Mouse (Mus musculus) c-Kit-positive CD71-positive TER-119-negative erythroid progenitor cells, embryonic 14.5 days (primary cell): ENCODE measurements around the gene Vmn2r77.
"Not testable (repeated sequence)": the region's sequence is repeated elsewhere in the genome, so short reads cannot be mapped to it uniquely, and the experiment has no call there.

Experiments
- DNase-seq: peaks from one replicate; pipeline ENCODE4 v3.0.0-alpha.2; 2013; ENCODE audit warnings: low read depth

Gene Vmn2r77

DNA sequence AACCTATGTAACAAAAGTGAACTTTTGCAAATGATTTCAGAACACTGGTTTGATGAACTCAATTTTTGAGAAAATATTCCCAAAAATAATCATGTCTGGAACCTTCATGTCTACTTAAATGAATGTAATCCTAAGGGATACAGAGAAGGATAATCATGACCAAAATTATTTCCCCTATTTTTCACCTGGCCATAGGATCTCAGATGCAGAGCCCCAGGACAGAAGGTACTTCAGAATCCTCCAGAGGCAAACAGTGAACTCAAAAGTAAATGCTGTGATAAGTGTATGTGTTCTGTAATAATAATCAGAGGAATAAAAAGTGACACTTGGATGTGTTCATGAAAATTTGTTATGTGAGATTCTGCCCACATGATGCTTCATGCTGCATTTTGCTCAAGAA lies at the start of gene Vmn2r77:
TSS of gene Vmn2r77 (plus strand) at position 301 of the 400 bp plus-strand sequence.
- DNase-seq: no peak

DNA sequence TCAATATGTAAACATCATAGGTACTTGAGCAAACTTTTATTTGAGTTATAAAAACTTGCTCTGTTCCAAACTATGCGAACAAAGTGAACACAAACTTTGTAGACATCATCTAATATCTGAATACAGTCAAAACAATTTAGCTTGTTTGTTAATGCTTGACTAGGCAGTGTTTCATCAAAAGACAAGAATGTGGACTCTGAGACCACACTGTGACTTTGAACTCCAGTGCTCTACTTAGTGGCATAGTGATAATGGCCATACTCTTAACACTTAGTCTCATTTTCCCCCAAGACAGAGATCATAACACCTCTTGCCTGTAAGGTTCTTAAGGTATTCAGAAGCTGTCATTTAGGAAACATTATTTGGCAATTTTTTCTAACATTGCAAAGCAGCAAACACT lies 34.1 kb upstream of the Vmn2r77 start:
- no peak for DNase-seq

DNA sequence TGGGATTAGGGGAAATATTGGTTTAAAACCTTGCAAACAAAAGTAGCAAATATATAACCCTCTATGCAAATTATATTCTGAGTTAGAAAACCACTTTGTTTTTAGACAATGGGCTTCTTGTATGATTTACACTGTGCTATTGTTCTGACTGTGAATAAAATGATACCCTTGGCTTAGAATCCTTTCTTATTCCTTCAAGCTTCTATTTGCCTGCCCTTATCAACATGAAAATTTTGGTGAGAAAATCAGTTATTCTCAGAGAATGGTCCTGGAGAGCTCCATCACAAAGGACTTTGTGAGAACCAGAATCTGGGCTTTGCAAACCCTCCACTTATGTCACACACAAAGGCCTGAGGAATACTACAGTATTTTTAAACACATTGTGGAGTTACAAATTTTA lies 30.2 kb upstream of the Vmn2r77 start:
- DNase-seq: no peak

DNA sequence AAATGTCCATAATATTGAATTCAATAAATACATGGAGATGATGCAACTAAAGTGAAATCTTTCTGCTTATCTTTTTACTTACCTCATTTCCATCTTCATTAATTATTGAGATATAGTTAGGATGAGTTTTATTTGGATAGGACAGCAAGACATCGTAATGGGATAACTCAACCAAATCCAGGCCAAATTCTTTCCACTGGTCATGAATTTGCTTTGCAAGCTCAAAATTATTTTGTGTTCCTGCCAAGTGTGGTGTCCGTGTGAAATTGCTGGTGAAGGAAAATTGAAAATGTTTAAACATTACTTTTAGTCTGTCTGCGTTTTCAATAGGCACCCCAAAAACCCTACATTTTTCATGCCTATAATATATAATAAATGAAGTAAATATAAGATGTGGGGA lies 23.2 kb upstream of the Vmn2r77 start:
- no peak for DNase-seq

DNA sequence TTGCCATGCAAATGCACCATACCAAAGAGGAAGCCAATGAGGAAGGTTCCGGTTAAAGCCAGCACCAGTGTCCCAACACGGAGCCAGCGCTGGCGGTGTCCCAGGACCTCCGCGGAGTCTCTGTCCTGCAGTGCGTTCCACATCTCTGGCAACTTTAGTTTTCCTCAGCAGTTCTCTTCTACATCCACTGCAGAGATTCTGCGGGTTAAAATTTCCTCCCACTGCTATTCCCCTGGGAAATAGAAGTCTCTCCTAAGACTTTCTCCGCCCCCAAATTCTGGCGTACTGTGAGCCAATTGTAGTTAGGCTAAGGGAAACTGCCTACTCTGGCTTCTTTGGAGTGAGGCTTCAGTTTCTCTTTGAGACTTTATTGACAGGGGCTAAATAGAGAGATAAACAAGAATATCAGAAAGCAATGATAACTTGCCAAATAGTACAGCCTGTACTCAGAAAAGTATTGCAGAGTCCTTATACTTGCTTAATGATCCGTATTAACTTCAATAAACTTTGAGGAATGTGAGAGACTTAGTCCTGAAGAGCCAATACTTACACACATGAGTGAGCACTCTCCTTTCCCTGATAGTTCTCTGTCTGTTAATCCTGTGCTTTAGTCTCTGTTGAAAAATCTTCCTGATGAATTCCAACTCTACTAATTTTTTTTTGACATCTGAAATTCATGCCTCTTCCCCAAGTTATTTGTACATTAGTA lies 19.1 kb upstream of the Vmn2r77 start, which contains the start of gene Folh1:
TSS of gene Folh1 (minus strand) at position 327 of the 709 bp plus-strand sequence.
- no peak for DNase-seq

DNA sequence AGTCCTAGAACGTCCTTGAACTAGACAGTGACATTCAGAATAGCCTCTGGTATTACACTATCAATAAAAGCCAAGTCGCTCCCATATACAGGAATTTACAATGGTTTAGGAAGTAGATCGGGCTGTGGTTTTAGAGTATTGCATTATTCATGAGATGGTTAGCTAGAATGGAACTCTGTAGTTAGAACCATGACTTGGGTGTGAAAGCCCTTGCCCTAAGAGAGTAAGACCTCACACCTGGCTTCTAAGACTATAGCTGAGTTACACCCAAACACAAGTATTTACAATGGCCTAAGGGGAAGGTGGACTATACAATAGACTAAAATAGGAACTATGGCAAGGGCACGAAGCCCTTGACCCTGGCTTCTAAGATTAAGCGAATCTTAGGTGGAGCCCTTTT lies 20.4 kb downstream of the Vmn2r77 start:
- DNase-seq: not testable (repeated sequence)

DNA sequence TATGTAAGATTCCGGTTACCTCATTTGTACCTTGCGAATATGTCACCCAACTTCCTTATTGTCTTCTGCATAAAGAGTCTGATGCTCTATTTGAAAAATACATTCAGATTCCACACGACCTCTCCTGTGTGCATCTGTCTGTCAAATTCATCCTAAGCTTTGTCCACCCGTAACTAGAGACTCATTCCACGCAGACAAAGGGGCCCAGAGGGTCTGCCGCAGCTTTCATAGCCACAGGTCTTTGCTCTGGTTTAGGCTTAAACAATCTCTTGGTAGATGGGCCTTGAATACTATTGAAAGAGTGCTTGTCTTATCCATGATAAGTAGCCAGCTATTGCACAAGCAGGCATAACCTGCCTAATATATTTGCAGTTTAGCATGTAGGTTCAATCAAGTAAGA lies 20.9 kb downstream of the Vmn2r77 start:
- DNase-seq: not testable (repeated sequence)

DNA sequence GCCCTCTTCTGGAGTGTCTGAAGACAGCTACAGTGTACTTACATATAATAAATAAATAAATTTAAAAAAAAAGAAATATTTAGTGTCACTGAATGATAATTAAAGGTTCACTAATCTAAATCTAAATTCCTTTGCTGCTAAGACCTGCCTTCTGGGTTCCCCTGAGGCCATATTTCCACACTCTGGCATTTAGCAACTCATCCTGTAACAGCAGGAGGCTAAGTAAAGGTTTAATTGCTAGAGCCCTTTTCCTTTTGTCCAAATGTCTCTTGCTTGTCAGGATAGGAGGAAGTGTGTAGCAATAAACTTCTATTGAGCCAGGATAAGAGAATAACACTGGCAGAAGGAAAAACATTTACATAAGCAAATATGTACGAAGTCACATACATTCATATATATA lies 21.6 kb downstream of the Vmn2r77 start:
- no peak for DNase-seq
